Mouse (Mus musculus) forebrain, embryonic 11.5 days (tissue): ENCODE data around the gene Rhebl1. TPM values are rescaled to one million over a fixed set of nuclear protein-coding genes. Genes with fewer than 3 reads are reported as not detected.
A peak's percentile ranks its signal among the peaks of the same experiment; 100 is the strongest.

Experiments used
- ATAC-seq: fragments of 200-750 bp; cut with Nextera tagmentation; replicated peaks from 2 replicates; pipeline ENCODE4 v1.8.0; 2017; ENCODE audit warnings: moderate TSS enrichment; ENCODE audit not compliant: low FRiP score
- DNase-seq: peaks from one replicate; pipeline ENCODE4 v3.0.0-alpha.2; 2017; ENCODE audit warnings: low spot score
- H3K27ac ChIP-seq: fragments of 300-500 bp; sonication (generic); 2 replicates; pipeline ENCODE4 v1.5.1; 2014; ENCODE audit warnings: low read depth, low read length
- H3K27me3 ChIP-seq: fragments of 300-500 bp; sonication (generic); 2 replicates; pipeline ENCODE4 v1.6.1; 2014; ENCODE audit warnings: mild to moderate bottlenecking, low read length, mixed read lengths; ENCODE audit not compliant: control insufficient read depth, insufficient read depth
- H3K36me3 ChIP-seq: fragments of 300-500 bp; sonication (generic); 2 replicates; pipeline ENCODE4 v1.6.1; 2014; ENCODE audit warnings: mild to moderate bottlenecking, low read length, moderate library complexity, mixed read lengths; ENCODE audit not compliant: control insufficient read depth, insufficient read depth
- H3K4me1 ChIP-seq: fragments of 300-500 bp; sonication (generic); replicated peaks from 2 replicates; pipeline ENCODE4 v1.6.1; 2014; ENCODE audit warnings: low read length, mixed read lengths; ENCODE audit not compliant: control insufficient read depth, insufficient read depth
- H3K4me2 ChIP-seq: fragments of 300-500 bp; sonication (generic); 2 replicates; pipeline ENCODE4 v1.6.1; 2014; ENCODE audit warnings: low read depth, mild to moderate bottlenecking, low read length, moderate library complexity, mixed read lengths; ENCODE audit not compliant: severe bottlenecking
- H3K4me3 ChIP-seq: fragments of 300-500 bp; sonication (generic); 2 replicates; pipeline ENCODE4 v1.5.1; 2014; ENCODE audit warnings: low read depth, low read length
- H3K9ac ChIP-seq: fragments of 300-500 bp; sonication (generic); 2 replicates; pipeline ENCODE4 v1.6.1; 2014; ENCODE audit warnings: low read length
- H3K9me3 ChIP-seq: fragments of 300-500 bp; sonication (generic); 2 replicates; pipeline ENCODE4 v1.6.1; 2016; ENCODE audit warnings: low read length, mixed read lengths; ENCODE audit not compliant: control insufficient read depth
- WGBS: fragments of 180-500 bp; shearing (Covaris S2); extraction: QIAGEN DNeasy Blood & Tissue Kit; methylation state at CpG from one replicate; pipeline ENCODE4 v1.1.7; 2014; 5-methylcytosine and 5-hydroxymethylcytosine counted together
- polyA plus RNA-seq: library from polyadenylated mRNA; unstranded; fragments of >200 nt; fragmentation: Nextera tagmentation; extraction: Ambion mirVana; gene quantifications from 2 replicates; pipeline ENCODE4 v1.2.1, GENCODE M21; 2014

The Rhebl1 gene
- polyA plus RNA-seq, 1 experiment from 2014 or later = 12.5 TPM

DNA sequence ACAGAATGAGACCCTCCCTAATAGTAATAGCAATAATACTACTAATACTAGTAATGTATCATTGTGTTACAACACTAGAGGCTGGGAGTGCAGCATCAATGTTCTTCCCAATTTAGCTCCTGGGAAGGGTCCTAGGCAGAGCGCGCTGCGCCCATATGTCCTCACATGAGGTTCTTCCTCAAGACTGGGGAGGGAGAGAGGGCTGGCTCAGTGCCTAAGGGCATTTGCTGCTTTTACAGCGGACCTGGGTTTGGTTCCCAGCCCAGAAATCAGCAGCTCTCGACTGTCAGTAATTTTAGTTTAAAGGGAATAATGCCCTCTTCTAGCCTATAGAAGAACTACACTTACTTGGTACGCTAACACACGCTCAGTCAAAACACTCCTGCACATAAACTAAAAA lies 6.8 kb downstream of the Rhebl1 start:
- DNase-seq (no peak), ATAC-seq (no peak)
- H3K27me3 ChIP-seq = peaks cover 16% of the 10 kb centered on the region
- no peaks in the 10 kb centered on the region for H3K9me3 ChIP-seq
- H3K4me1 ChIP-seq = no peaks in the 10 kb centered on the region
- no peaks in the 10 kb centered on the region for H3K36me3 ChIP-seq
- no peak overlapping the region for H3K4me2 ChIP-seq
- no peak overlapping the region for H3K27ac ChIP-seq
- WGBS = 81% methylated on average over 7 of the region's 7 CpGs
- H3K4me3 ChIP-seq = no peak overlapping the region
- H3K9ac ChIP-seq = no peak overlapping the region

GRCm38 (mm10) chr15:98886667-98887387 lies 7.5 kb downstream of the Rhebl1 start:
- H3K9ac ChIP-seq = no peak overlapping the region
- H3K9me3 ChIP-seq = no peaks in the 10 kb centered on the region
- no peak for ATAC-seq
- peaks cover 10% of the 10 kb centered on the region for H3K27me3 ChIP-seq
- WGBS = 71% methylated on average over 8 of the region's 8 CpGs
- no peak for DNase-seq
- H3K4me1 ChIP-seq = no peaks in the 10 kb centered on the region
- no peak overlapping the region for H3K4me2 ChIP-seq
- H3K4me3 ChIP-seq = no peak overlapping the region
- no peak overlapping the region for H3K27ac ChIP-seq
- no peaks in the 10 kb centered on the region for H3K36me3 ChIP-seq

DNA sequence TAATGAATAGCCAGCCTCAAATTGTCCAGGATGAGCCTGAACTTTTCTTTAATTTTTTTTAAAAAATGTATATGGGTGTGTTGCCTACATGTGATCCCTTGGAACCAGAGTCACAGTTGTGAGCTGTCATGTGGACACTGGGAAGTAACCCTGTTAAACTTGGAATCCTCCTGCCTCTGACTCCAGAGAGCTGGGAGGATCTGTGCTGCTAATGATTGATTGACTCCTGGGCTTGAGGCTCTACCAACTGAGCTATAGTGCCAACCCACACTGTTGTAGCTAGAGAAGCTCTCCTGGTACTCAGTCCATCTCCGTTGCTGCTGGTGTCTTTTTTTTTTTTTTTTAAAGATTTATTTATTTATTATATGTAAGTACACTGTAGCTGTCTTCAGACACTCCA lies 10.2 kb downstream of the Rhebl1 start:
- no peak overlapping the region for H3K4me3 ChIP-seq
- no peaks in the 10 kb centered on the region for H3K27me3 ChIP-seq
- DNase-seq (no peak), ATAC-seq (no peak)
- no peak overlapping the region for H3K4me2 ChIP-seq
- H3K27ac ChIP-seq = no peak overlapping the region
- H3K9me3 ChIP-seq = no peaks in the 10 kb centered on the region
- H3K36me3 ChIP-seq = no peaks in the 10 kb centered on the region
- H3K9ac ChIP-seq = no peak overlapping the region
- H3K4me1 ChIP-seq = peaks cover 2% of the 10 kb centered on the region; the same call in 1 of the 2 replicates
- WGBS = 79% methylated on average over 1 of the region's 1 CpGs

GRCm38 (mm10) chr15:98883661-98884060 lies 10.7 kb downstream of the Rhebl1 start:
- H3K9me3 ChIP-seq = no peaks in the 10 kb centered on the region
- ATAC-seq = no peak
- no peak for DNase-seq
- no peaks in the 10 kb centered on the region for H3K36me3 ChIP-seq
- H3K27me3 ChIP-seq = no peaks in the 10 kb centered on the region
- no peak overlapping the region for H3K4me3 ChIP-seq
- peaks cover 2% of the 10 kb centered on the region; the same call in 1 of the 2 replicates for H3K4me1 ChIP-seq
- no peak overlapping the region for H3K27ac ChIP-seq
- H3K4me2 ChIP-seq = no peak overlapping the region
- no peak overlapping the region for H3K9ac ChIP-seq

- DNase-seq (no peak), ATAC-seq (peak; percentile 67)
- Histone ChIP-seq H3K27me3 (no peaks in the 10 kb centered on the region), H3K4me1 (peaks cover 2% of the 10 kb centered on the region; the same call in 1 of the 2 replicates), H3K4me2 (peak overlapping the region; percentile 40; the same call in 1 of the 2 replicates), H3K9me3 (no peaks in the 10 kb centered on the region), H3K4me3 (peak overlapping the region; percentile 53; the same call in 1 of the 2 replicates), H3K27ac (peak overlapping the region; percentile 14; the same call in 1 of the 2 replicates), H3K36me3 (no peaks in the 10 kb centered on the region), H3K9ac (peak overlapping the region; percentile 12; the same call in 1 of the 2 replicates)
- WGBS = 3% methylated on average over 5 of the region's 5 CpGs
These were observed 12.7 kb downstream of the Rhebl1 start for GRCm38 (mm10) chr15:98881656-98882008.

GRCm38 (mm10) chr15:98880978-98881655 lies 13.2 kb downstream of the Rhebl1 start:
- Histone ChIP-seq H3K27ac (peak overlapping the region; percentile 14; the same call in 1 of the 2 replicates), H3K4me3 (peak overlapping the region; percentile 53), H3K9me3 (no peaks in the 10 kb centered on the region), H3K36me3 (no peaks in the 10 kb centered on the region), H3K4me1 (peaks cover 2% of the 10 kb centered on the region; the same call in 1 of the 2 replicates), H3K27me3 (no peaks in the 10 kb centered on the region), H3K4me2 (peak overlapping the region; percentile 78), H3K9ac (peak overlapping the region; percentile 73)
- DNase-seq = peak; percentile 98
- WGBS = 1% methylated on average over 48 of the region's 48 CpGs
- peak; percentile 98 for ATAC-seq

GRCm38 (mm10) chr15:98877331-98877730 lies 17.0 kb downstream of the Rhebl1 start:
- Histone ChIP-seq H3K36me3 (no peaks in the 10 kb centered on the region), H3K9ac (no peak overlapping the region), H3K27ac (no peak overlapping the region), H3K4me3 (no peak overlapping the region), H3K4me2 (no peak overlapping the region), H3K4me1 (peaks cover 2% of the 10 kb centered on the region; the same call in 1 of the 2 replicates), H3K9me3 (no peaks in the 10 kb centered on the region), H3K27me3 (no peaks in the 10 kb centered on the region)
- ATAC-seq (no peak), DNase-seq (peak; percentile 73)
- 17% methylated on average over 3 of the region's 3 CpGs for WGBS

DNA sequence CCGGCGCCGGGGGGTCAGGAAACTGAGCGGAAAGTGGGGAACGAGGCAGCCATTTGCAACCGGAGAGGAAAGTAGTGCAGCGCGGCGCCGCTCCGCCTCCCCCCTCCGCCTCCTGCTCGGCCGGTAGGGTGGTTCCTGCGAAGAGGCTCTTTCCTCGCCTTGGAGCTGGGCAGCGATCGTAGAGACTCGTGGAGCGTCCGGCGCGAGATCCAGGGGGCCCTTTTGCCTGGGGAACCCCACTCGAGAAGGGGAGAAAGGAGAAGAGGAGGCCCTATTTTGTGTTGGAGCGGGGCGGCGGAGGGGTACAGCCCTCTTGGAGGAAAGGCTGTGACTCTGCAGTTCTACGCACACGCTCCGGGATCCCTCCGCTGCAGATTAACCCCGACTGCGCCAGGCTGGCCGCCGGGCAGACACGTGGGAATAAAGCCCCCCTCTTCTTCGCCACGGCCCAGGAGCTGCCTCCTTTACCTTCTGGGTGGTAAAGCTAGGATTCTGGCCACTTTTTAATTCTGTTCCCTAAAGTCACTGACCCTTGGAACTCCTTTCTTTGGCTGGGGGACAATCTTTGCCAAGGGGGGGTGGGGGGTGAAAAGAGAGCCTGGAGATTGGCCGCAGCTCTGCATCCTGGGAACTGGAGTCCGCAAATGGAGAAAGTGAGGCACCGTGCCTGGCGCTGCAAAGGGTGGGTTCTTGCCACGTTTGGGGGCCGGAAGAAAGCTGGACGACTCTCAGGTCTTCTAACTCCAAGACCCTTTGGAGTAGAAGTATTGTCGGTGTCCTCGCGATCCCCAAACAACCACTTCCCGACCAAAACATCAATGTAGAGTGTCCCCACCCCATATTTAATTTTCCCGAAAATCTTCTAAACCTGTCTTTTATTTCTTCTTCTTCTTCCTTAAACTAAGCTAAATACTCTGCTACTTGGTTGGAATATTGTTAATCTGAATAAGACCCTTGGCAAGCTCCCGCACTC lies 22.1 kb downstream of the Rhebl1 start:
- H3K4me3 ChIP-seq = peak overlapping the region; percentile 99
- ATAC-seq = peak; percentile 81
- peak; percentile 97 for DNase-seq
- WGBS = 2% methylated on average over 51 of the region's 51 CpGs
- H3K27me3 ChIP-seq = no peaks in the 10 kb centered on the region
- H3K36me3 ChIP-seq = no peaks in the 10 kb centered on the region
- H3K9ac ChIP-seq = peak overlapping the region; percentile 99
- H3K4me2 ChIP-seq = peak overlapping the region; percentile 98
- H3K27ac ChIP-seq = peak overlapping the region; percentile 95
- no peaks in the 10 kb centered on the region for H3K9me3 ChIP-seq
- peaks cover 24% of the 10 kb centered on the region for H3K4me1 ChIP-seq
